Mouse (Mus musculus): ENCODE data around the gene Macf1.
"Not testable (repeated sequence)": the region's sequence is repeated elsewhere in the genome, so short reads cannot be mapped to it uniquely, and the experiment has no call there.

Macf1 gene

DNA sequence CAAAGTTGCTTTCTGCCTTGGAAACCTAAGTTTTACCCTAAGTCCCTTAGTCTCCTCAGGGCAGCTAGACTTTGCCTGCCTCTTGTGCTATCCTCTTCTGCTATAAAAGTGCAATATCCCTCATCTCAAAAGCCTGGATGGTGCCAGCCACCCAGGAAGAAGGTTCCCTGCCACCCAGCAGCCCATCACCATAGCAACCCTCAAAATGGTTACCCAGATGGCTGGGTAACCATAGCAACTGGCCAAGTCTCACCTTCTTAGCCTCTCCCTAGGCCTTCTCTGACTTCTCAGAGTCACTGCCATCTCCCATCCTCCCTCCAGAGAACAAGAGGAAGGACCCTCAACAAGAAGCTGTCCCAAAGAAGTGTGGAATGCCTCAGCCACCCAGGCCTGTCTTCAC lies 13.6 kb downstream of the Macf1 start:
- DNase-seq (ENCODE audit: low read depth, low spot score) = no peak

GRCm38 (mm10) chr4:123669696-123670095 lies 14.5 kb downstream of the Macf1 start:
- DNase-seq (ENCODE audit: low read depth, low spot score) = no peak

DNA sequence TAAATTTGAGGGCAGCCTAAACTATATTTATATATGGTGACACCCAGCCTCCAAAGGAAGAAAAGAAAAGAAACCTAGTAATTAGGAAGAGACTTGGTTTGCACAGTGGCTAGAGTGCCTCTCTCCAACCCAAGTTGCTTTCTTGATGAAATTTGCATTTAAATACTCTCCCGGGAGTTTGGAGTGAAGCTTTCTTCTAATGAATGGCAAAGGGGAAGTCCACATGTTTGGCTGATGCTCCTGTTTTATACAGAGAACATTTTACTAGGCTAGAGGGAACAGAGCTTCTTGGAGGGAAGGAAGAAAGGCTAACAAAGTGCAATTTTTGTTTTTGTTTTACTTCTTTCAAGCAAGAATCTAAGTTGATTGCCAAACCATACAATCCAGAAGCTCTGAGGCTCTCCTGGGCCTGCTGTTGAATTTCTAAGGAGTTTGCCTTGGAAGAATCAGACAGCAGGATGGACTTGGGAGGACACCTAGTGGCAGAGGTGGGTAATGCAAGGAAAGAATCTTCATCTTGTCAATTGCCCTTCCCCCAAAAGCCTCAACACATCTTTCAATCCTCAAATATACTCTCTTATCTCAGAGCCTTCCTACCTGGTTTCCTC lies 16.8 kb downstream of the Macf1 start:
- DNase-seq (ENCODE audit: low read depth, low spot score) = peak; percentile 85

- DNase-seq (ENCODE audit: low read depth, low spot score) = no peak
Observed at GRCm38 (mm10) chr4:123666517-123666916, 17.6 kb downstream of the Macf1 start.

GRCm38 (mm10) chr4:123665681-123666278 lies 18.4 kb downstream of the Macf1 start:
- DNase-seq (ENCODE audit: low read depth, low spot score) = peak; percentile 26

- DNase-seq (ENCODE audit: low read depth, low spot score) = peak; percentile 61
Observed at GRCm38 (mm10) chr4:123664951-123665661, 19.1 kb downstream of the Macf1 start.

GRCm38 (mm10) chr4:123664021-123664950 lies 19.9 kb downstream of the Macf1 start:
- DNase-seq (ENCODE audit: low read depth, low spot score) = peak; percentile 48

DNA sequence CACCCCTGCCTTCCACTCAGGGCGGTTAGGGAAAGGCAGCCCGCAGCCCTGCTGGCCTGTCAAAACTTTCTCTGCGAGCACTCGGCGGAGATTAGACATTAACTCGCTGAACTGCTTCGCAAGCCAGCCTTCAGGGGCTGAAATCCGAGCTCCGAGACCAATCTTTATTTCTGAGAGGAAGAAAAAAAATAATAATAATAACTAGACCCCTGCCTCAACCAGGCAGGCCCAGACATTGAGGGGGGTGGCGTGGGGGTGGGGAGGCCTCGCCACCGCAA lies 20.5 kb downstream of the Macf1 start:
- peak; percentile 42 for DNase-seq (ENCODE audit: low read depth, low spot score)

GRCm38 (mm10) chr4:123662914-123663687 lies 21.1 kb downstream of the Macf1 start:
- no peak for DNase-seq (ENCODE audit: low read depth, low spot score)

GRCm38 (mm10) chr4:123658175-123658574 lies 26.0 kb downstream of the Macf1 start:
- DNase-seq (ENCODE audit: low read depth, low spot score) = no peak

DNA sequence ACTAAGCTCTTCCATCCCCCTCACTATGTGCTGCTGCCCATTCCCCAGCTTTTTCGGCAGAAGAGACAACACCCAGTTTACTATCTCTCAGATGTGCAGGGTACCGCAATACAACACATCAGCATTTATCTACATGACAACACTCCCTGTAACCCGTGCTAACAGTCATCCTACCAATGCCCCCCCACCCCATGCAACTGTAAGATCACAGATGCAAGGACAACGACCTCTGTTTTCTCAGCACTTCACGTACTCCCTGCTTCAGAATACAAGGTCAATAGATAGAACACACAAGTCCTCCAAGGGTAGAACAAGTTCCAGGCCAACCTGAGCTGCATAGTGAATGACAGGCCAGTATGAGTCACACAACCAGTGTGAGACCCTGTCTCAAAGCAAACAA lies 28.9 kb downstream of the Macf1 start:
- no peak for DNase-seq (ENCODE audit: low read depth, low spot score)

DNA sequence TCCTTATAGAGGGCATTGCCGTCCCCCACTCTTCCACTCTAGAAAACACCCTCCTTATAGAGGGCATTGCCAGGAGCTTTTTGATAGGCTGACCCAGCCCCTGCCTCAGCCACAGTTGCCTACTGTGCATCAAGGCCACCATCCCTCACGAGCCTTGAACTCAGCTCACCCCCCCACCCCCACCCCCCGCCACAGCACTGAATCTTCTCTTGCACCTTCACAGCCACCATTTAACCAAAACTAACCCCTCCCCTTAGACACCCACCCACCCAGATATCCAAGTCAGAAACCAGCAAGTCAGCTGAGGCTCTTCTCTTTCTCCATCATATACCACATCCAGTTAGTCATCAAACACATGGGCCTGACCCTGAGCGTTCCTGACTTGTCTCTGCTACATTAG lies 29.6 kb downstream of the Macf1 start:
- DNase-seq (ENCODE audit: low read depth, low spot score) = no peak

DNA sequence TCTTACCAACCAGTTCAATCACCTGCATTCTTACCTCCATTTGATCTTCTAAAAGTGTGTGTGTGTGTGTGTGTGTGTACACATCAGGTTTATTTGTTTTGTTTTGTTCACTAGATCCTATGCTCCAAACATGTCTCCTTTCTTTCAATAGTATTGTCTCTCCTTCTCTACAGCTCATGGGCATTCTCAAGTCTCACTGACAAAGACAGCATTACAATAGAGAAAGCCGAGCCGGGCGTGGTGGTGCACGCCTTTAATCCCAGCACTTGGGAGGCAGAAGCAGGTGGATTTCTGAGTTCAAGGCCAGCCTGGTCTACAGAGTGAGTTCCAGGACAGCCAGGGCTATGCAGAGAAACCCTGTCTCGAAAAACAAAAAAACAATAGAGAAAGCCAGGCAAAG lies 30.7 kb downstream of the Macf1 start:
- not testable (repeated sequence) for DNase-seq (ENCODE audit: low read depth, low spot score)

DNA sequence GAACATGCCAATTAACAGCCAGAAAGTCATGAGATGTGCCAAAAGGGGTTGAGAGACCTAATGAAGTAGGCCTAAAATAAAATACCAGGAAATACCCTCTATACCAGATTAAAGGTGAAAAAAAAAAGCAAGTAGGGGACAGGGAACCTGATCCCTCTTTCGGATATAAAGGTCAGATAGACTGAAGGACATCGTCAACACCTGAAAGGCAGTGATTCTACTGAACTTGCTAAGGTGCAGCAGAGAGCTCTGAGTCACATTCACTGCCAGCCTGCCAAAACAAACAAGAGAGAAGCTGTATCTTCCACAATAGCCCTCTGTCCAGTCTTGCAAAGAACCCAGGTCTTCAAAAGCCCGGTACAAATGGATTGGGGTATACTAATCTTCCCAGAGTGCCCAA lies 32.0 kb downstream of the Macf1 start:
- no peak for DNase-seq (ENCODE audit: low read depth, low spot score)

GRCm38 (mm10) chr4:123649131-123649530 lies 35.0 kb downstream of the Macf1 start:
- DNase-seq (ENCODE audit: low read depth, low spot score) = no peak

GRCm38 (mm10) chr4:123647668-123648067 lies 36.5 kb downstream of the Macf1 start:
- no peak for DNase-seq (ENCODE audit: low read depth, low spot score)

GRCm38 (mm10) chr4:123647109-123647508 lies 37.1 kb downstream of the Macf1 start:
- no peak for DNase-seq (ENCODE audit: low read depth, low spot score)

- DNase-seq (ENCODE audit: low read depth, low spot score) = no peak
Observed at GRCm38 (mm10) chr4:123645246-123645845, 38.8 kb downstream of the Macf1 start.

- no peak for DNase-seq (ENCODE audit: low read depth, low spot score)
Observed at GRCm38 (mm10) chr4:123643561-123643960, 40.6 kb downstream of the Macf1 start.

- no peak for DNase-seq (ENCODE audit: low read depth, low spot score)
Observed at GRCm38 (mm10) chr4:123642877-123643276, 41.3 kb downstream of the Macf1 start.

- DNase-seq (ENCODE audit: low read depth, low spot score) = no peak
Observed at GRCm38 (mm10) chr4:123637136-123637535, 47.0 kb downstream of the Macf1 start.

All from forelimb bud, embryonic 11.5 days (tissue).